Mouse (Mus musculus) heart, adult 8-10 months (tissue): Measurements from ENCODE around the gene Slc36a1. TPM values are rescaled to one million over a fixed set of nuclear protein-coding genes. Genes with fewer than 3 reads are reported as not detected.

Experiments used
- DNase-seq: peaks from one replicate; pipeline ENCODE4 v3.0.0; 2022; ENCODE audit warnings: low spot score
- total RNA-seq, 4 experiments: library from RNA; stranded (reverse); gene quantifications; 2 replicates each; pipeline ENCODE4 v1.2.4; 2022

The Slc36a1 gene
- total RNA-seq, 4 experiments from 2014 or later = 8.8 to 12.1 (median 10.4) TPM

DNA sequence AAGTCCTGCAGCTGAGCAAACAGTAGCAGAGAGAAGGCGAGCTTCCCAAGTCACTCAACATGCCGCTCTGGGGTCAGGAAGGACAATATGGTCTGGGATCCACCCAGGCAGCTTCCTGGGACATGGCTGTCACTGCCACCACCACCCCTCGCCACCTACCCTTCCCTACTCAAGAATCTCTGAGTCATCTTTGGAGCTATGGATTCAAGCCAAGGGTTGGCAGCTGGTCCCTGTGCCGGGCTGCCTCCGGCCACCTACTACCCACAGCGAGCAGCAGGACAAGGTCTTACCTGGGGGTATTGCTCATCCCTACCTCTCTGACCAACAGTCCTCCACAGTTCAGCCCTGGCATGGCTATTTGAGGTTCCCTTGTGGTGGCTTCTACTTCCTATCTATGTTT is 70.6 kb downstream of the Slc36a1 start:
- no peak for DNase-seq

Other genes starting within 250 kb of the Slc36a1 start
- gene Tnip1, start 241.4 kb upstream of the Slc36a1 start, total RNA-seq = 10 to 100 TPM; 30.7 to 41.6 (median 35.2) TPM
- 100 to 1,000 TPM; 202 to 217 (median 212) TPM for gene Anxa6, start 170.9 kb upstream of the Slc36a1 start, total RNA-seq
- gene Ccdc69, start 126.2 kb upstream of the Slc36a1 start, total RNA-seq = 1 to 10 TPM; 5.9 to 9.4 (median 6.5) TPM
- 10 to 100 TPM in 2 of 4 experiments, 1 to 10 TPM in 2; 9.4 to 10.7 (median 10.1) TPM for gene Gm2a, start 106.2 kb upstream of the Slc36a1 start, total RNA-seq
- not detected for gene Slc36a3, start 52.6 kb upstream of the Slc36a1 start, total RNA-seq
- gene Slc36a2, start 19.3 kb upstream of the Slc36a1 start, total RNA-seq = 10 to 100 TPM in 3 of 4 experiments, 1 to 10 TPM in 1; 10.0 to 14.0 (median 12.0) TPM
- under 1 TPM; 0.08 to 0.20 (median 0.11) TPM for gene Fat2, start 132.2 kb downstream of the Slc36a1 start, total RNA-seq
- 100 to 1,000 TPM; 202 to 357 (median 299) TPM for gene Sparc, start 218.8 kb downstream of the Slc36a1 start, total RNA-seq